Mouse (Mus musculus): ENCODE results near the gene Pex16. TPM values are rescaled to one million over a fixed set of nuclear protein-coding genes. Genes with fewer than 3 reads are reported as not detected.

Gene Pex16
- total RNA-seq, 2 experiments from 2014 or later: 3.3 TPM; not detected in 1

DNA sequence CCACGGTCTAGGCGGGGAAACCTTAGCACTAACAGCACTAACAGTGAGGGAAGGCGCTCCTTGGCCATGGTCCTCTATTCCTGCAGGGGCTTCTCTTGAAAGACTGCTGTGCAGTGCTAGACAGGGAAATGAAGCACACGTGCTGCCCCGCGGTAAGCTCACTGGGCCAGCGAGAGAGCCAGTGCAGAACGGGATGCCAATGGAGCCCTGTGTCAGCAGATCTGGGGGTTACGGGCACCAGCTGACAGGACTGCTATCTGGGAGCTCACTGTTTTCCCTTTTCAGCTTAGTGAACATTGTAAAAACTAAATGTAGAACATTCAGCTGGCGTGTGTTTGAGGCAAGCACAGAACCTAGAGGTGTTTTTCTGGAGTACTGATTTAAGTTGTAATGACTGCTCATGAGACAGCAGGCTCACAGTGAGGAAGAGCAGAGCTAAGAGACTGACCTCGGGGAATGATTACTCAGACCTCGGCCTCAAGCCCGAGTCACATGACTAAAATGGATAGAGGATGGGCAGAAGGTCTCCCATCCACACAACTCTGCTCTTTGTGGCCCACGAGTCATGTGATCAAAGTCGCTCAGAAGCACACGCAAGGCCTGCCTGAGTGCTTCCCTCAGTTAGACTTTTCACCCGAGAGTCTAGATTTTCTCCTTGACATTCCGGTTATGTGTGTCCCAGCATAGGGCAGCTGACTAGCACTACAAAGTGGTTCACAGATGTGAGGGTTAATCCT lies 34.0 kb downstream of the Pex16 start:
- ATAC-seq (replicated peaks; ENCODE audit: low FRiP score, poor library complexity, severe bottlenecking): no peak

- ATAC-seq (replicated peaks; ENCODE audit: low FRiP score, poor library complexity, severe bottlenecking): no peak
Measured at GRCm38 (mm10) chr2:92411705-92412104, 37.2 kb downstream of the Pex16 start.

DNA sequence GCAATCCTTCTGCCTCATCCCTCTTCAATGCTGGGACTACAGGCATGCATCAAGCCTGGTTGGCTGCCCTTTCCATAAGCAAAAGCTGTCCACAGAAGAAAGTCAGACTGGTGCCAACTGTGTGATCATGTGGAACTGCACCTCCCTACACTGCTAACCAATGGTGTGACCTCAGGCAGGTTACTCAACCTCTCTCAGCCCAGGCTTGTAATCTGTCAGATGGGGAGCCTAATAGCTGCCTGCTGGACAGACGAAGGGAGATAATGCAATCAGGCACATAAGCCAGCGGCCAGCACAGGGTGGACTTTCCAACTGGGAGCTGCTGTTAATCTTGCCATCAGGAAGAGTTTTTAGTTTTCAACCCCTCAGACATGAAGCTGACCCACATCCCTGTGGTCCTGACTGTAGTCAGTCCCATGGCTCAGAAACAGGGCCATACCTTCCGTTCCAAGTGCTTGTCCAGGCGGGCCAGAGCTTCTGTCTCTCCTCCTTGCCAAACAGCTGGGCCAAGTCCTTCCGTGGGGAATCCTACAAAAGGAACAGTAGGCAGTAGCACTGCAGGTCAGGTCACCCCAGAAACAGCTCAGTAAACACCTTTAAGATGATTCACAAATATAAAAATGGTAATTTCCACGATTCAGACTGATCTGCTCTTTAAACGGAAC lies 47.4 kb downstream of the Pex16 start:
- ATAC-seq (replicated peaks; ENCODE audit: low FRiP score, poor library complexity, severe bottlenecking): no peak

- no peak for ATAC-seq (replicated peaks; ENCODE audit: low FRiP score, poor library complexity, severe bottlenecking)
Measured at GRCm38 (mm10) chr2:92422388-92423135, 48.1 kb downstream of the Pex16 start.

DNA sequence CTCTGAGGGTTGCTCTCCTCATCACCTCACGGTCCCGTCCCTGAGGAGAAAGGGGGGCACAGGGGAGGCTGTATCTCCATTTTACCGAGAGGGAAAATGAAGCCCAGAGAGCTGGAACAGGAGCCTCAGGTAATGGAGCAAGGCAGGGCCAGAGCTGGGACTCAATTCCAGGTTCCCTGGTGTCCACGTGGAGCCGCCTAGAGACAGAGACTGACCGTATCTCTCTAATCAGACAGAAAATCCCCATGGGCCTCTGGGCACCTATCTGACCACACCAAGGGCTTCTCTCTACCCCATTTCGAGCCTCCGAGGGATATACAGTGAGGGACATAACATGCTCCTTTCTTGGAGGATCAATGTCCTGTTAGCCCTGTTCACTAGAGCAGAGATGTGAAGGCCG lies 48.7 kb downstream of the Pex16 start:
- ATAC-seq (replicated peaks; ENCODE audit: low FRiP score, poor library complexity, severe bottlenecking): no peak

DNA sequence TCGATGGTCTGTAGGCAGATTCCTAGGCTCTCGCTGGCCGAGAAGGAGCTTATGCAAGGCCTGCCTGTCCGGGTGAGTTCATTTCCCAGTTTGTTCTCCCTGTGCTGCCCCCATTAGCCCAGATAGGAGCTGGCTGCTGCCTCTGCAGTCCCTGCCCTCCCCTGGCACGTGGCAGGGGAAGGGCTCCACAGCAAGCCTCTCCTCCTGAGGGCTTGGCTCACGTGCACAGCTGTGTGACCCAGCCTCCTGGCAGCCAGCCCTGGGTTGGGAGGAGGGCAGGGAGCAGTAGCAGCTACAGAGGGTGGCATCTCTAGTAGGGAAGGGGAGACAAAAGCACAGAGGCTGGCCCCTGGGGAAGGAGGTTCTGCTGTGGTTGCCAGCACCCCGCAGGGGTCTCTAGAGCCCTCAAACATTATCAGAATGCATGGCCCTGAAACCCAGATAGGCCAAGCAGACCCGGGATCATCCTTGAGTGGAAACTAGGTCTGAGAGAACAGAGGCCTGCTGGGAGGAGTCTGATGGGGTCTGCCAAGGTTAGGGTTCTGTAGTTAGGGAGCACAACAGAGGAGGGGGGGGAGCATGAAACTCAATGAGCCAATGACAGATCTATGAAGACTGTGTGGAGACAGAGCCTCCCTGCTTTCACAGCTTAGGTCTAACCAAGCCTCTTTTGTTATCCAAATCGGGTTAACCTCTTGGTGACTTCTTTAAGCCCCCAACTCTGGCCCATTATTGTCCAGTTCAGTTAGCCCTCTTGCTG lies 49.4 kb downstream of the Pex16 start:
- ATAC-seq (replicated peaks; ENCODE audit: low FRiP score, poor library complexity, severe bottlenecking): no peak

GRCm38 (mm10) chr2:92424462-92425308 lies 50.2 kb downstream of the Pex16 start:
- no peak for ATAC-seq (replicated peaks; ENCODE audit: low FRiP score, poor library complexity, severe bottlenecking)

GRCm38 (mm10) chr2:92425366-92425765 lies 50.9 kb downstream of the Pex16 start:
- no peak for ATAC-seq (replicated peaks; ENCODE audit: low FRiP score, poor library complexity, severe bottlenecking)

GRCm38 (mm10) chr2:92426426-92426825 lies 52.0 kb downstream of the Pex16 start:
- ATAC-seq (replicated peaks; ENCODE audit: low FRiP score, poor library complexity, severe bottlenecking): no peak

GRCm38 (mm10) chr2:92427882-92428281 lies 53.4 kb downstream of the Pex16 start:
- ATAC-seq (replicated peaks; ENCODE audit: low FRiP score, poor library complexity, severe bottlenecking): no peak

GRCm38 (mm10) chr2:92430089-92430488 lies 55.6 kb downstream of the Pex16 start:
- ATAC-seq (replicated peaks; ENCODE audit: low FRiP score, poor library complexity, severe bottlenecking): no peak

Other genes with a start within 250 kb of the Pex16 start
- not detected in 2 replicates for gene Large2, start 193 bp downstream of the Pex16 start, total RNA-seq (2015; ENCODE audit: low replicate concordance)
- not detected in 2 replicates for gene Large2, start 193 bp downstream of the Pex16 start, total RNA-seq (2017; ENCODE audit: low replicate concordance)
- 1.3 TPM in 1 of 2 replicates, not detected in the other for gene 1700029I15Rik, start 7.9 kb downstream of the Pex16 start, total RNA-seq (2015; ENCODE audit: low replicate concordance)
- not detected in 2 replicates for gene 1700029I15Rik, start 7.9 kb downstream of the Pex16 start, total RNA-seq (2017; ENCODE audit: low replicate concordance)
- gene Mapk8ip1, start 26.6 kb downstream of the Pex16 start, total RNA-seq (2015; ENCODE audit: low replicate concordance): not detected in 2 replicates
- gene Mapk8ip1, start 26.6 kb downstream of the Pex16 start, total RNA-seq (2017; ENCODE audit: low replicate concordance): 0.13 TPM in 1 of 2 replicates, not detected in the other
- gene Cry2, start 59.4 kb downstream of the Pex16 start, total RNA-seq (2015; ENCODE audit: low replicate concordance): 1.8 and 5.0 TPM in 2 replicates
- 1.9 and 2.7 TPM in 2 replicates for gene Cry2, start 59.4 kb downstream of the Pex16 start, total RNA-seq (2017; ENCODE audit: low replicate concordance)
- 7.1 and 9.0 TPM in 2 replicates for gene Slc35c1, start 85.9 kb downstream of the Pex16 start, total RNA-seq (2015; ENCODE audit: low replicate concordance)
- 2.7 and 9.2 TPM in 2 replicates for gene Slc35c1, start 85.9 kb downstream of the Pex16 start, total RNA-seq (2017; ENCODE audit: low replicate concordance)
- gene Chst1, start 225.0 kb downstream of the Pex16 start, total RNA-seq (2015; ENCODE audit: low replicate concordance): not detected in 2 replicates
- gene Chst1, start 225.0 kb downstream of the Pex16 start, total RNA-seq (2017; ENCODE audit: low replicate concordance): not detected in 2 replicates